9 mouse cellular contexts compared by ENCODE assay signal in genomic region chr6:14585827-14586226, GRCm38 (mm10).
DNase-seq lines count a peak whose midpoint lies in the region; ATAC-seq and TF ChIP-seq lines count a peak whose summit lies in the region.
"Had no signal": no experiment of that assay in that cellular context is flagged by ENCODE, and none has a peak within 500 bp of the region (broad histone marks: within the 10 kb centered on the region; RNA-seq: fewer than 3 reads in every experiment).

No protein-coding gene starts in this region.

- no peaks in the 10 kb centered on the region for H3K36me3 ChIP-seq in liver, adult 2 months (ENCODE audit: control insufficient read depth, insufficient read depth, low read length)
- H3K36me3 ChIP-seq in forebrain, embryonic 13.5 days (ENCODE audit: poor library complexity, severe bottlenecking), result no peaks in the 10 kb centered on the region
- H3K36me3 ChIP-seq in kidney, embryonic 16.5 days (ENCODE audit: insufficient read depth, low read length), result no peaks in the 10 kb centered on the region

- 13% methylated on average over 1 of the region's 1 CpGs for WGBS in liver, adult 2 months
- WGBS in forebrain, embryonic 13.5 days, result 37% methylated on average over 1 of the region's 1 CpGs
- 31% methylated on average over 1 of the region's 1 CpGs for WGBS in kidney, embryonic 16.5 days

- H3K4me2 ChIP-seq in forebrain, embryonic 13.5 days, result no peak overlapping the region
- no peak overlapping the region for H3K4me2 ChIP-seq in kidney, embryonic 16.5 days (replicated peaks; ENCODE audit: low read depth, low read length)

- no peak for TF ChIP-seq POLR2A in liver, adult 2 months (IDR thresholded peaks at IDR 0.05; ENCODE audit: extremely low read depth, insufficient read depth, low read length)

- H3K9me3 ChIP-seq in forebrain, embryonic 13.5 days (replicated peaks), result no peaks in the 10 kb centered on the region
- no peaks in the 10 kb centered on the region for H3K9me3 ChIP-seq in kidney, embryonic 16.5 days (ENCODE audit: low read length)

- no peaks in the 10 kb centered on the region for H3K79me2 ChIP-seq in liver, adult 2 months (ENCODE audit: control insufficient read depth, insufficient read depth, low read length)

- DNase-seq in embryo, embryonic 10 days (ENCODE audit: low spot score), result peak; percentile 70
- DNase-seq in embryo, embryonic 9.5 days (ENCODE audit: extremely low spot score), result no peak
- peak; percentile 52 for DNase-seq in liver, adult 2 months (ENCODE audit: extremely low read depth, low read depth, low spot score)
- DNase-seq in liver, result no peak
- peak; percentile 58 for DNase-seq in retina, postnatal 1 day

- no peaks in the 10 kb centered on the region for H3K27me3 ChIP-seq in liver, adult 2 months (ENCODE audit: control insufficient read depth, insufficient read depth, low read length)
- H3K27me3 ChIP-seq in forebrain, embryonic 13.5 days, result no peaks in the 10 kb centered on the region
- H3K27me3 ChIP-seq in kidney, embryonic 16.5 days (ENCODE audit: insufficient read depth, low read length), result no peaks in the 10 kb centered on the region

- no peaks in the 10 kb centered on the region for H3K4me1 ChIP-seq in liver, adult 2 months (ENCODE audit: control insufficient read depth, insufficient read depth, low read length)
- H3K4me1 ChIP-seq in forebrain, embryonic 13.5 days, result no peaks in the 10 kb centered on the region
- H3K4me1 ChIP-seq in kidney, embryonic 16.5 days (ENCODE audit: insufficient read depth, low read length), result no peaks in the 10 kb centered on the region

- no peak overlapping the region for H3K4me3 ChIP-seq in liver, adult 2 months (ENCODE audit: insufficient read depth, low read depth, low read length)
- H3K4me3 ChIP-seq in forebrain, embryonic 13.5 days, result no peak overlapping the region
- H3K4me3 ChIP-seq in kidney, embryonic 16.5 days (ENCODE audit: low read length), result no peak overlapping the region
- H3K4me3 ChIP-seq: myocyte had no signal

- TF ChIP-seq CTCF in liver, adult 2 months (IDR thresholded peaks at IDR 0.05; ENCODE audit: low read depth, low read length), result peak; percentile 19; the same call in 1 of the 2 replicates

- ATAC-seq in forebrain, embryonic 13.5 days, result peak; percentile 86; the same call in 1 of the 2 replicates
- no peak for ATAC-seq in erythroid progenitor cell, adult 5-6 weeks (replicated peaks; ENCODE audit: low FRiP score, poor library complexity, severe bottlenecking)
- ATAC-seq in kidney, embryonic 16.5 days (ENCODE audit: low FRiP score, low TSS enrichment), result no peak

- no peak overlapping the region for H3K9ac ChIP-seq in liver, adult 2 months (ENCODE audit: low read depth, low read length)
- no peak overlapping the region for H3K9ac ChIP-seq in forebrain, embryonic 13.5 days
- no peak overlapping the region for H3K9ac ChIP-seq in kidney, embryonic 16.5 days (replicated peaks; ENCODE audit: low read length)

- H3K27ac ChIP-seq in liver, adult 2 months (replicated peaks; ENCODE audit: insufficient read depth, low read depth, low read length), result no peak overlapping the region
- no peak overlapping the region for H3K27ac ChIP-seq in forebrain, embryonic 13.5 days
- H3K27ac ChIP-seq in kidney, embryonic 16.5 days (ENCODE audit: low read length), result no peak overlapping the region

Comparison
In these comparisons a context has a peak if more than half of its experiments do, and no peak if none do; other contexts are left out.
1. DNase-seq: peak in embryo, embryonic 10 days (single experiment), liver, adult 2 months (single experiment) and retina, postnatal 1 day (single experiment); none in embryo, embryonic 9.5 days (single experiment) and liver (single experiment).